Mouse (Mus musculus) liver, embryonic 12.5 days (tissue): ENCODE measurements around the gene Tmem213. TPM values are rescaled to one million over a fixed set of nuclear protein-coding genes. Genes with fewer than 3 reads are reported as not detected.

Source experiments
- ATAC-seq: fragments of 200-750 bp; cut with Nextera tagmentation; 2 replicates; pipeline ENCODE4 v1.8.0; 2017; ENCODE audit warnings: moderate number of reproducible peaks, mild to moderate bottlenecking, moderate library complexity
- H3K27ac ChIP-seq: fragments of 300-500 bp; sonication (generic); 2 replicates; pipeline ENCODE4 v1.5.1; 2016; ENCODE audit warnings: mild to moderate bottlenecking
- H3K27me3 ChIP-seq: fragments of 300-500 bp; sonication (generic); replicated peaks from 2 replicates; pipeline ENCODE4 v1.6.1; 2016; ENCODE audit warnings: mild to moderate bottlenecking, moderate library complexity
- H3K36me3 ChIP-seq: fragments of 300-500 bp; sonication (generic); 2 replicates; pipeline ENCODE4 v1.6.1; 2016; ENCODE audit warnings: mild to moderate bottlenecking, moderate library complexity
- H3K4me1 ChIP-seq: fragments of 300-500 bp; sonication (generic); 2 replicates; pipeline ENCODE4 v1.6.1; 2016
- H3K4me2 ChIP-seq: fragments of 300-500 bp; sonication (generic); 2 replicates; pipeline ENCODE4 v1.6.1; 2016; ENCODE audit warnings: mild to moderate bottlenecking, moderate library complexity
- H3K4me3 ChIP-seq: fragments of 300-500 bp; sonication (generic); 2 replicates; pipeline ENCODE4 v1.5.1; 2016; ENCODE audit warnings: mild to moderate bottlenecking, moderate library complexity
- H3K9ac ChIP-seq: fragments of 300-500 bp; sonication (generic); 2 replicates; pipeline ENCODE4 v1.6.1; 2016; ENCODE audit warnings: mild to moderate bottlenecking, moderate library complexity
- H3K9me3 ChIP-seq: fragments of 300-500 bp; sonication (generic); replicated peaks from 2 replicates; pipeline ENCODE4 v1.6.1; 2016; ENCODE audit warnings: mild to moderate bottlenecking, moderate library complexity
- WGBS: fragments of 180-500 bp; shearing (Covaris S2); methylation state at CpG from one replicate; pipeline ENCODE4 v1.1.7; 2016; ENCODE audit not compliant: insufficient replicate concordance; 5-methylcytosine and 5-hydroxymethylcytosine counted together
- polyA plus RNA-seq: library from polyadenylated mRNA; unstranded; fragments of >200 nt; fragmentation: Nextera tagmentation; extraction: Ambion mirVana; gene quantifications from 2 replicates; pipeline ENCODE4 v1.2.1, GENCODE M21; 2016

The Tmem213 gene
- polyA plus RNA-seq, 1 experiment from 2014 or later = not detected

DNA sequence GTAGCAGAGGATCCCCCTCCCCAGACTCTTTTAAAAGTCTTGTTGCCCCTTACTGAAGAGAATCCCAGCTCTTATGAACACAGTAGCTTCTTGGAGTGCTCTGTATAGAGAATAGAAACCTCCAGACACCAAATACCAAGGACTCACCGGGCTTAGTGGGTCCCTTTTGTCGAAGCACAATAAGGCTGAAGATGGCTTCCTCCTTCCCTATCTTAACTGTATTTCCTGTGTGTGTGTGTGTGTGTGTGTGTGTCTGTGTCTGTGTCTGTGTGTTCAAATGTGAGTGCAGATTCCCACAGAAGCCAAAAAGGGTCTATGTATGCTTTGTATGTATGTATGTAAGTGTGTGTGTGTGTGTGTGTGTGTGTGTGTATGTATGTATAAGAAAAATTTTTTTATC lies 51.5 kb downstream of the Tmem213 start:
- H3K9me3 ChIP-seq = no peaks in the 10 kb centered on the region
- 43% methylated on average over 2 of the region's 2 CpGs for WGBS
- no peak for ATAC-seq
- H3K4me3 ChIP-seq = no peak overlapping the region
- H3K9ac ChIP-seq = no peak overlapping the region
- H3K27me3 ChIP-seq = no peaks in the 10 kb centered on the region
- no peak overlapping the region for H3K4me2 ChIP-seq
- H3K27ac ChIP-seq = no peak overlapping the region
- no peaks in the 10 kb centered on the region for H3K36me3 ChIP-seq
- no peaks in the 10 kb centered on the region for H3K4me1 ChIP-seq

DNA sequence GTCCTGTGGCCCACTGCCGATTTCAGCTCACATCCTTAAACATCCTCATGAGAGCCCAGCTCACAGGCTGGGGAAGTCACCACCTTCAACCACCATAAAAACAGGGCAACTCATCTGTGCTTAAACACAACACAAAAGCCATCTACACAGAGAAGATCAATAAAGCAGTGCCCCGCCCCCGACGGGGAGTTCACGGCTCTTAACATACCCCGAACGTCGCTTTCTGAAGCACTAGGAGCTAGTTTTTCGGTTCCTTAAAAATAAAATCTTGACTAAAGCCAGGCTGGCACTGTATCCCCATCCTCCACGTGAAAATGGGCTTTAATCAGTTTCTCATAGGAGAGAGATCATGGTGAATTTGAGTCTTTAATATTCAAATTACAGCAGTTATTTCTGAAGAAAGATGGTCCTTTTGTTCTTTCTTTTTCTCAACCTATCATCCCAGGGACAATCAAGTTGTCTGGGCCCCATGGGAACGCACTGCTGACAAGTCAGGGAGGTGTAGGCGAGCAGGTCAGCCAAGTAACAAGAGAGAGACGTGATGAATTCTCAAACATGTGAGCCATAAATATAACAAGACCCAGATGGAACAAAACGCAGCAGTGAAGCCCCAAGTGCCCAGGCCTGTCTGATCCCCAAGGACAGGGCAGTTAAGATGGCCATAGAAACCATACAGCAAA lies 53.9 kb downstream of the Tmem213 start:
- no peaks in the 10 kb centered on the region for H3K4me1 ChIP-seq
- no peak overlapping the region for H3K27ac ChIP-seq
- no peak overlapping the region for H3K9ac ChIP-seq
- H3K27me3 ChIP-seq = no peaks in the 10 kb centered on the region
- H3K4me2 ChIP-seq = no peak overlapping the region
- H3K36me3 ChIP-seq = peaks cover 3% of the 10 kb centered on the region; the same call in 1 of the 2 replicates
- ATAC-seq = no peak
- WGBS = 70% methylated on average over 14 of the region's 14 CpGs
- H3K9me3 ChIP-seq = no peaks in the 10 kb centered on the region
- H3K4me3 ChIP-seq = no peak overlapping the region

DNA sequence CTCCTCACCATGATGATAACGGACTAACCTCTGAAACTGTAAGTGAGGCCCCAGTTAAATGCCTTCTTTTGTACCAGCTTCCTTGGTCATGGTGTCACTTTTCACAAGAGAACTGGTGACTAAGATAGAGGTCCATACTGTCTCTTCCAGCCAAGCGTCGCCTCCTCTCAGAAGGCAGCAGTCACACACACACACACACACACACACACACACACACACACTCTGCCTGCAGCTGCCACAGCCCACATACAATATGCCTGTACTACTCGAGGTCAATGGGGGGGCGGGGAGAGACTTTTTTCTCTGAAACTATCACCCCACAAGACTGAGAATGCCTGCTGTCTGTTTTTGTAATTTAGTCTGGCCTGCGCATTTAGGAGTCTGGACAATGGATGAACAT lies 55.6 kb downstream of the Tmem213 start:
- H3K27me3 ChIP-seq = no peaks in the 10 kb centered on the region
- peaks cover 5% of the 10 kb centered on the region; the same call in 1 of the 2 replicates for H3K36me3 ChIP-seq
- H3K27ac ChIP-seq = no peak overlapping the region
- H3K9ac ChIP-seq = no peak overlapping the region
- no peak overlapping the region for H3K4me3 ChIP-seq
- no peak for ATAC-seq
- WGBS = 69% methylated on average over 6 of the region's 6 CpGs
- no peaks in the 10 kb centered on the region for H3K4me1 ChIP-seq
- H3K9me3 ChIP-seq = no peaks in the 10 kb centered on the region
- no peak overlapping the region for H3K4me2 ChIP-seq

DNA sequence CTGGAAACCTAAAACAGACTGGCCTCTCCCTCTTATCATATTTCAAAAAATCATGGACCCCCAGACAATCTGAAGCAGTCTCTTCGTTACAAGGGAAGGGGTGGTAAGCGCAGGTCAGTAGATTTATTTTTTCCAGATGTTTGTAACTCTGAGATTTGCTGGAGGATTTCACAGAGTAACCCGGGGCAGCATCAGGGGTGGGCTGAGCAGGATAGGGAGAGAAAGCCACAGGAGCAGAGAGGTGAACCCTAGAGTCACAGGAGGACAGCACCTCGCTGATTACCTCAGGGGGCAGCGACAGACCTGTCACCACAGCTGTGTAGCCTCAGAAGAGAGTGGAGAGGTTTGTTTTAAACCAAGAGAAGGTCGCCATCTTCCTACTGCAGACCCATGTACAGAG lies 56.3 kb downstream of the Tmem213 start:
- H3K9me3 ChIP-seq = no peaks in the 10 kb centered on the region
- peaks cover 5% of the 10 kb centered on the region; the same call in 1 of the 2 replicates for H3K36me3 ChIP-seq
- no peaks in the 10 kb centered on the region for H3K4me1 ChIP-seq
- no peak overlapping the region for H3K4me3 ChIP-seq
- no peak for ATAC-seq
- no peak overlapping the region for H3K27ac ChIP-seq
- WGBS = 68% methylated on average over 6 of the region's 6 CpGs
- no peaks in the 10 kb centered on the region for H3K27me3 ChIP-seq
- H3K4me2 ChIP-seq = no peak overlapping the region
- no peak overlapping the region for H3K9ac ChIP-seq

Other genes starting within 250 kb of the Tmem213 start
- gene Trim24, start 238.4 kb upstream of the Tmem213 start, polyA plus RNA-seq = 8.8 and 9.3 TPM in 2 replicates
- 0.05 TPM in 1 of 2 replicates, not detected in the other for gene Svopl, start 62.3 kb upstream of the Tmem213 start, polyA plus RNA-seq
- 0.10 TPM in 1 of 2 replicates, not detected in the other for gene Atp6v0a4, start 15.3 kb downstream of the Tmem213 start, polyA plus RNA-seq
- gene D630045J12Rik, start 144.8 kb downstream of the Tmem213 start, polyA plus RNA-seq = 0.80 and 0.97 TPM in 2 replicates
- gene Zc3hav1l, start 190.0 kb downstream of the Tmem213 start, polyA plus RNA-seq = 3.9 and 4.0 TPM in 2 replicates
- 29.6 and 30.6 TPM in 2 replicates for gene Zc3hav1, start 245.3 kb downstream of the Tmem213 start, polyA plus RNA-seq